Mouse (Mus musculus): ENCODE data around the gene Fgf14.

DNA sequence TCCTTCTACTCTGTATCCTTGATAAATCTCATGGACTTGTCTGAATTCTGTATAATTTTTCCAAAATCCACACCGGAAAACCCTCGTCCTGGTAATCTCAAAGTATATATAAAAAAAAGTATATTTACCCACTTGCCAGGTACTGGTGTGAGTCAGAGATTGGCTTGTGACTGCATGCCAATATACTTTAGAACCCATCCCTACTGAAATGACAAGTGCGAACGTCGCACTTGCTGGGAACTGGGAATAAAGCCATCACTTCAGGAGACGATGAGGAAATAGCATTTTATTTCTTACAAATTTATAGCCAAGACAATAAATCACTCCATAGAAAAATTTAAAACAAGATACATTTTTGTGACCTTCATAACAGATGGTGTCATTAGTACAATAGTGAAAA, 708.9 kb downstream of the Fgf14 start:
- TF ChIP-seq POLR2A (IDR thresholded peaks at IDR 0.05; ENCODE audit: control insufficient read depth in 1 of 2, insufficient read depth in 1 of 2, low read depth in 1 of 2, low read length in 2 of 2, poor library complexity in 1 of 2) (no peak), SIN3A (IDR thresholded peaks at IDR 0.05; ENCODE audit: low read length) (no peak), CTCF (IDR thresholded peaks at IDR 0.05 in 2 of 3, conservative IDR thresholded peaks at IDR 0.05 in 1 of 3; ENCODE audit: control insufficient read depth in 1 of 3, insufficient read depth in 1 of 3, low read depth in 2 of 3, low read length in 3 of 3, poor library complexity in 1 of 3, severe bottlenecking in 1 of 3) (no peak), E2F4 (IDR thresholded peaks at IDR 0.05; ENCODE audit: borderline replicate concordance, low read depth, low read length) (no peak), ZNF384 (IDR thresholded peaks at IDR 0.05; ENCODE audit: low read depth, low read length) (no peak), EP300 (IDR thresholded peaks at IDR 0.05; ENCODE audit: low read depth in 1 of 2, low read length in 2 of 2) (no peak), ZC3H11A (IDR thresholded peaks at IDR 0.05; ENCODE audit: low read depth, low read length) (no peak), TAL1 (IDR thresholded peaks at IDR 0.05; ENCODE audit: low read length) (no peak), MAX (IDR thresholded peaks at IDR 0.05; ENCODE audit: low read length) (no peak), GATA1 (IDR thresholded peaks at IDR 0.05; ENCODE audit: low read depth, low read length) (no peak), MAFK (IDR thresholded peaks at IDR 0.05; ENCODE audit: borderline replicate concordance, low read depth, low read length) (no peak), USF2 (IDR thresholded peaks at IDR 0.05; ENCODE audit: borderline replicate concordance in 1 of 2, insufficient read depth in 1 of 2, low read depth in 1 of 2, low read length in 2 of 2) (no peak), POLR2AphosphoS2 (IDR thresholded peaks at IDR 0.05; ENCODE audit: low read length) (no peak)

Measured in MEL (cell line).